Mouse (Mus musculus) midbrain, embryonic 10.5 days (tissue): ENCODE results near the gene Npb. TPM values are rescaled to one million over a fixed set of nuclear protein-coding genes. Genes with fewer than 3 reads are reported as not detected.
A peak's percentile ranks its signal among the peaks of the same experiment; 100 is the strongest.
"Not testable (repeated sequence)": the region's sequence is repeated elsewhere in the genome, so short reads cannot be mapped to it uniquely, and the experiment has no call there.

Experiments used
- DNase-seq: peaks from one replicate; pipeline ENCODE4 v3.0.0-alpha.2; 2017; ENCODE audit warnings: low spot score
- H3K27ac ChIP-seq: fragments of 300-500 bp; sonication (generic); replicated peaks from 2 replicates; pipeline ENCODE4 v1.5.1; 2016; ENCODE audit warnings: mild to moderate bottlenecking
- H3K27me3 ChIP-seq: fragments of 300-500 bp; sonication (generic); 2 replicates; pipeline ENCODE4 v1.6.1; 2016; ENCODE audit warnings: low read depth, mild to moderate bottlenecking; ENCODE audit not compliant: poor library complexity, severe bottlenecking
- H3K36me3 ChIP-seq: fragments of 300-500 bp; sonication (generic); 2 replicates; pipeline ENCODE4 v1.6.1; 2016; ENCODE audit warnings: mild to moderate bottlenecking, moderate library complexity
- H3K4me1 ChIP-seq: fragments of 300-500 bp; sonication (generic); 2 replicates; pipeline ENCODE4 v1.6.1; 2016
- H3K4me3 ChIP-seq: fragments of 300-500 bp; sonication (generic); 2 replicates; pipeline ENCODE4 v1.5.1; 2016; ENCODE audit warnings: mild to moderate bottlenecking, moderate library complexity
- H3K9me3 ChIP-seq: fragments of 300-500 bp; sonication (generic); replicated peaks from 2 replicates; pipeline ENCODE4 v1.6.1; 2016; ENCODE audit warnings: mild to moderate bottlenecking
- WGBS: fragments of 180-500 bp; shearing (Covaris S2); methylation state at CpG from one replicate; pipeline ENCODE4 v1.1.7; 2016; 5-methylcytosine and 5-hydroxymethylcytosine counted together
- polyA plus RNA-seq: library from polyadenylated mRNA; unstranded; fragments of >200 nt; fragmentation: Nextera tagmentation; extraction: Ambion mirVana; gene quantifications from 2 replicates; pipeline ENCODE4 v1.2.1, GENCODE M21; 2016

Gene Npb
- polyA plus RNA-seq, 1 experiment from 2014 or later: 0.65 TPM

GRCm38 (mm10) chr11:120582268-120582981, 25.9 kb upstream of the Npb start:
- peak overlapping the region; percentile 99 for H3K27ac ChIP-seq

GRCm38 (mm10) chr11:120582982-120583293, 25.3 kb upstream of the Npb start:
- not testable (repeated sequence) for H3K27ac ChIP-seq, DNase-seq, H3K27me3 ChIP-seq, H3K9me3 ChIP-seq
- 0 out of 2 replicates have a peak overlapping the region, but pooled peaks have one; percentile 92 for H3K4me3 ChIP-seq
- H3K4me1 ChIP-seq: peaks cover 38% of the 10 kb centered on the region
- WGBS: 86% methylated on average over 2 of the region's 2 CpGs
- peaks cover 77% of the 10 kb centered on the region for H3K36me3 ChIP-seq

More at GRCm38 (mm10) chr11:120582268-120582981, 25.9 kb upstream of the Npb start:
- peaks cover 38% of the 10 kb centered on the region for H3K4me1 ChIP-seq
- no peaks in the 10 kb centered on the region for H3K27me3 ChIP-seq
- DNase-seq: no peak
- H3K9me3 ChIP-seq: peaks cover 5% of the 10 kb centered on the region
- WGBS: 68% methylated on average over 8 of the region's 8 CpGs
- H3K4me3 ChIP-seq: peak overlapping the region; percentile 92
- peaks cover 77% of the 10 kb centered on the region for H3K36me3 ChIP-seq

- no peak overlapping the region for H3K4me3 ChIP-seq
- DNase-seq: no peak
- peaks cover 5% of the 10 kb centered on the region for H3K9me3 ChIP-seq
- H3K36me3 ChIP-seq: peaks cover 77% of the 10 kb centered on the region
- H3K27me3 ChIP-seq: no peaks in the 10 kb centered on the region
- H3K4me1 ChIP-seq: peaks cover 28% of the 10 kb centered on the region
- 91% methylated on average over 1 of the region's 1 CpGs for WGBS
- no peak overlapping the region for H3K27ac ChIP-seq
Measured at GRCm38 (mm10) chr11:120583937-120584336, 24.3 kb upstream of the Npb start.

GRCm38 (mm10) chr11:120588531-120588930, 19.7 kb upstream of the Npb start:
- WGBS: 95% methylated on average over 6 of the region's 6 CpGs
- no peak overlapping the region for H3K27ac ChIP-seq
- no peaks in the 10 kb centered on the region for H3K27me3 ChIP-seq
- H3K36me3 ChIP-seq: peaks cover 98% of the 10 kb centered on the region
- H3K4me3 ChIP-seq: no peak overlapping the region
- H3K9me3 ChIP-seq: peaks cover 5% of the 10 kb centered on the region
- no peak for DNase-seq
- H3K4me1 ChIP-seq: no peaks in the 10 kb centered on the region

GRCm38 (mm10) chr11:120597240-120598235, 10.7 kb upstream of the Npb start:
- Histone ChIP-seq H3K36me3 (peaks cover 77% of the 10 kb centered on the region), H3K4me1 (peaks cover 37% of the 10 kb centered on the region), H3K4me3 (peak overlapping the region; percentile 99), H3K9me3 (no peaks in the 10 kb centered on the region), H3K27ac (peak overlapping the region; percentile 99), H3K27me3 (no peaks in the 10 kb centered on the region)
- 5% methylated on average over 99 of the region's 99 CpGs for WGBS
- no peak for DNase-seq

GRCm38 (mm10) chr11:120598283-120598989, 9.8 kb upstream of the Npb start, which contains the start of the genes Alyref and Anapc11:
Gene Alyref (minus strand): TSS chr11:120598365.
Gene Anapc11 (plus strand): TSS chr11:120598421.
- Histone ChIP-seq H3K36me3 (peaks cover 77% of the 10 kb centered on the region), H3K9me3 (no peaks in the 10 kb centered on the region), H3K4me1 (peaks cover 37% of the 10 kb centered on the region), H3K27me3 (no peaks in the 10 kb centered on the region), H3K4me3 (peak within 1 kb of the TSS; percentile 99), H3K27ac (peak within 1 kb of the TSS; percentile 99)
- under 1% methylated on average over 88 of the region's 88 CpGs for WGBS
- DNase-seq: peak; percentile 95

- 51% methylated on average over 17 of the region's 17 CpGs for WGBS
- DNase-seq: no peak
- Histone ChIP-seq H3K27me3 (no peaks in the 10 kb centered on the region), H3K4me1 (peaks cover 37% of the 10 kb centered on the region), H3K36me3 (peaks cover 77% of the 10 kb centered on the region), H3K27ac (peak overlapping the region; percentile 99), H3K9me3 (no peaks in the 10 kb centered on the region), H3K4me3 (peak overlapping the region; percentile 99)
Measured at GRCm38 (mm10) chr11:120598990-120599549, 9.2 kb upstream of the Npb start.

- peaks cover 77% of the 10 kb centered on the region for H3K36me3 ChIP-seq
- peaks cover 36% of the 10 kb centered on the region for H3K4me1 ChIP-seq
- 98% methylated on average over 3 of the region's 3 CpGs for WGBS
- no peak overlapping the region for H3K27ac ChIP-seq
- no peaks in the 10 kb centered on the region for H3K27me3 ChIP-seq
- no peaks in the 10 kb centered on the region for H3K9me3 ChIP-seq
- DNase-seq: no peak
- no peak overlapping the region for H3K4me3 ChIP-seq
Measured at GRCm38 (mm10) chr11:120600716-120601115, 7.6 kb upstream of the Npb start.

GRCm38 (mm10) chr11:120603545-120603944, 4.7 kb upstream of the Npb start:
- Histone ChIP-seq H3K36me3 (peaks cover 76% of the 10 kb centered on the region), H3K4me3 (no peak overlapping the region), H3K27ac (no peak overlapping the region), H3K4me1 (peaks cover 34% of the 10 kb centered on the region), H3K9me3 (no peaks in the 10 kb centered on the region), H3K27me3 (peaks cover 22% of the 10 kb centered on the region)
- WGBS: 83% methylated on average over 2 of the region's 2 CpGs
- DNase-seq: no peak

- H3K4me1 ChIP-seq: peaks cover 29% of the 10 kb centered on the region
- H3K27me3 ChIP-seq: peaks cover 36% of the 10 kb centered on the region
- H3K4me3 ChIP-seq: no peak overlapping the region
- H3K27ac ChIP-seq: no peak overlapping the region
- WGBS: 94% methylated on average over 7 of the region's 7 CpGs
- DNase-seq: no peak
- H3K36me3 ChIP-seq: peaks cover 81% of the 10 kb centered on the region
- no peaks in the 10 kb centered on the region for H3K9me3 ChIP-seq
Measured at GRCm38 (mm10) chr11:120605667-120606066, 2.6 kb upstream of the Npb start.

GRCm38 (mm10) chr11:120606764-120607163, 1.5 kb upstream of the Npb start:
- Histone ChIP-seq H3K36me3 (peaks cover 83% of the 10 kb centered on the region), H3K4me3 (no peak overlapping the region), H3K4me1 (peaks cover 29% of the 10 kb centered on the region), H3K27me3 (peaks cover 36% of the 10 kb centered on the region), H3K9me3 (no peaks in the 10 kb centered on the region), H3K27ac (no peak overlapping the region)
- no peak for DNase-seq
- 84% methylated on average over 4 of the region's 4 CpGs for WGBS

- Histone ChIP-seq H3K27ac (no peak overlapping the region), H3K4me3 (peak overlapping the region; percentile 47; the same call in 1 of the 2 replicates), H3K9me3 (no peaks in the 10 kb centered on the region), H3K4me1 (peaks cover 33% of the 10 kb centered on the region), H3K27me3 (peaks cover 36% of the 10 kb centered on the region), H3K36me3 (peaks cover 83% of the 10 kb centered on the region)
- DNase-seq: no peak
- 33% methylated on average over 8 of the region's 8 CpGs for WGBS
Measured at GRCm38 (mm10) chr11:120609250-120609649, 973 bp downstream of the Npb start.
